Mouse (Mus musculus) CH12.LX (cell line): ENCODE measurements around the gene Tyk2. TPM values are rescaled to one million over a fixed set of nuclear protein-coding genes. Genes with fewer than 3 reads are reported as not detected.

ENCODE experiments used
- DNase-seq: peaks from one replicate; pipeline ENCODE4 v3.0.0-alpha.2; 2013; ENCODE audit errors: extremely low read depth
- H3K27ac ChIP-seq: 2 replicates; pipeline ENCODE4 v1.5.1; 2012; ENCODE audit warnings: low read depth, mild to moderate bottlenecking, control low read depth, moderate library complexity; ENCODE audit not compliant: insufficient read depth
- H3K27me3 ChIP-seq: replicated peaks from 2 replicates; pipeline ENCODE3; 2012; ENCODE audit warnings: inconsistent platforms
- H3K36me3 ChIP-seq, 2 experiments: replicated peaks in 1 of 2; 2 replicates each; pipeline versions ENCODE3 to v1.6.1; 2012; ENCODE audit warnings: inconsistent platforms in 1 of 2, low read length in 1 of 2, mild to moderate bottlenecking in 1 of 2, mixed read lengths in 1 of 2, moderate library complexity in 1 of 2; ENCODE audit not compliant: control insufficient read depth in 1 of 2, insufficient read depth in 1 of 2
- H3K4me1 ChIP-seq, 2 experiments: 2 replicates each; pipeline ENCODE4 v1.6.1; 2012; ENCODE audit warnings: inconsistent platforms in 1 of 2, moderate library complexity in 1 of 2; ENCODE audit not compliant: insufficient read depth in 2 of 2, control insufficient read depth in 1 of 2
- H3K4me2 ChIP-seq: 2 replicates; pipeline ENCODE4 v1.6.1; 2012; ENCODE audit warnings: low read depth, mild to moderate bottlenecking, control low read depth; ENCODE audit not compliant: poor library complexity, insufficient read depth, severe bottlenecking
- H3K4me3 ChIP-seq, 3 experiments: fragments of 150-350 bp in 1 of 3; sonication (generic) in 1 of 3; replicated peaks in 1 of 3; 2 replicates each; pipeline versions ENCODE3 to v1.5.1; 2011 to 2012; ENCODE audit warnings: low read depth in 2 of 3, low read length in 2 of 3, mild to moderate bottlenecking in 2 of 3, moderate library complexity in 2 of 3, control low read depth in 1 of 3, improper control_type of control experiment in 1 of 3, inconsistent platforms in 1 of 3, mixed read lengths in 1 of 3; ENCODE audit not compliant: poor library complexity in 1 of 3
- H3K79me2 ChIP-seq: replicated peaks from 2 replicates; pipeline ENCODE4 v1.6.1; 2012; ENCODE audit warnings: mild to moderate bottlenecking, moderate library complexity; ENCODE audit not compliant: control insufficient read depth, poor library complexity, insufficient read depth, severe bottlenecking; ENCODE audit errors: extremely low read depth
- H3K9ac ChIP-seq: 2 replicates; pipeline ENCODE4 v1.6.1; 2012; ENCODE audit warnings: low read depth, mild to moderate bottlenecking, control low read depth, moderate library complexity; ENCODE audit not compliant: insufficient read depth
- H3K9me3 ChIP-seq: replicated peaks from 2 replicates; pipeline ENCODE3; 2012; ENCODE audit warnings: low read length, inconsistent platforms, mixed read lengths
- BHLHE40 ChIP-seq: IDR thresholded peaks from 2 replicates; pipeline ENCODE4 v1.6.1; 2011; ENCODE audit warnings: mild to moderate bottlenecking, low read depth, low read length, improper control_type of control experiment
- CHD2 ChIP-seq: IDR thresholded peaks from 2 replicates; pipeline ENCODE4 v1.6.1; 2011; ENCODE audit warnings: low read length, improper control_type of control experiment
- E2F4 ChIP-seq: IDR thresholded peaks from 2 replicates; pipeline ENCODE4 v1.6.1; 2011; ENCODE audit warnings: low read depth, low read length, improper control_type of control experiment; ENCODE audit not compliant: insufficient replicate concordance
- ELF1 ChIP-seq: IDR thresholded peaks from 2 replicates; pipeline ENCODE4 v1.6.1; 2014; ENCODE audit warnings: low read depth, mild to moderate bottlenecking, inconsistent platforms, low read length, improper control_type of control experiment
- EP300 ChIP-seq: IDR thresholded peaks from 2 replicates; pipeline ENCODE4 v1.6.1; 2011; ENCODE audit warnings: low read length, improper control_type of control experiment
- ETS1 ChIP-seq: conservative IDR thresholded peaks from 2 replicates; pipeline ENCODE4 v1.6.1; 2012; ENCODE audit warnings: low read depth, mild to moderate bottlenecking, inconsistent platforms, low read length, improper control_type of control experiment, moderate library complexity
- HCFC1 ChIP-seq: IDR thresholded peaks from 2 replicates; pipeline ENCODE4 v1.6.1; 2012; ENCODE audit warnings: low read depth, mild to moderate bottlenecking, inconsistent platforms, low read length, improper control_type of control experiment
- IRF4 ChIP-seq: IDR thresholded peaks from 2 replicates; pipeline ENCODE4 v1.6.1; 2014; ENCODE audit warnings: low read depth, mild to moderate bottlenecking, inconsistent platforms, low read length, improper control_type of control experiment
- JUN ChIP-seq: IDR thresholded peaks from 2 replicates; pipeline ENCODE4 v1.6.1; 2011; ENCODE audit warnings: low read depth, mild to moderate bottlenecking, low read length, improper control_type of control experiment, moderate library complexity; ENCODE audit not compliant: insufficient read depth
- JUND ChIP-seq: conservative IDR thresholded peaks from 2 replicates; pipeline ENCODE4 v1.6.1; 2011; ENCODE audit warnings: low read depth, low read length, improper control_type of control experiment
- KAT2A ChIP-seq: IDR thresholded peaks from 2 replicates; pipeline ENCODE4 v1.6.1; 2012; ENCODE audit warnings: low read length, improper control_type of control experiment, inconsistent platforms; ENCODE audit not compliant: insufficient replicate concordance
- MEF2A ChIP-seq: IDR thresholded peaks from 2 replicates; pipeline ENCODE4 v1.6.1; 2014; ENCODE audit warnings: low read depth, mild to moderate bottlenecking, inconsistent platforms, low read length, improper control_type of control experiment, borderline replicate concordance
- MXI1 ChIP-seq: IDR thresholded peaks from 2 replicates; pipeline ENCODE4 v1.6.1; 2011; ENCODE audit warnings: mild to moderate bottlenecking, low read depth, low read length, improper control_type of control experiment
- POLR2A ChIP-seq: IDR thresholded peaks from 2 replicates; pipeline ENCODE4 v1.6.1; 2011; ENCODE audit warnings: low read depth, mild to moderate bottlenecking, improper control_type of control experiment, low read length
- POLR2AphosphoS2 ChIP-seq: IDR thresholded peaks from 2 replicates; pipeline ENCODE4 v1.6.1; 2011; ENCODE audit warnings: low read depth, low read length, improper control_type of control experiment
- RAD21 ChIP-seq: IDR thresholded peaks from 2 replicates; pipeline ENCODE4 v1.6.1; 2011; ENCODE audit warnings: low read depth, mild to moderate bottlenecking, low read length, improper control_type of control experiment, moderate library complexity
- SIN3A ChIP-seq: IDR thresholded peaks from 2 replicates; pipeline ENCODE4 v1.6.1; 2012; ENCODE audit warnings: low read length, improper control_type of control experiment, inconsistent platforms
- SMC3 ChIP-seq: IDR thresholded peaks from 2 replicates; pipeline ENCODE4 v1.6.1; 2011; ENCODE audit warnings: low read depth, low read length, improper control_type of control experiment
- TBP ChIP-seq: conservative IDR thresholded peaks from 2 replicates; pipeline ENCODE4 v1.6.1; 2011; ENCODE audit warnings: low read depth, low read length, improper control_type of control experiment
- USF1 ChIP-seq: IDR thresholded peaks from 2 replicates; pipeline ENCODE4 v1.6.1; 2014; ENCODE audit warnings: low read depth, mild to moderate bottlenecking, inconsistent platforms, low read length, improper control_type of control experiment
- USF2 ChIP-seq: conservative IDR thresholded peaks from 2 replicates; pipeline ENCODE4 v1.6.1; 2011; ENCODE audit warnings: low read depth, low read length, improper control_type of control experiment
- ZKSCAN1 ChIP-seq: IDR thresholded peaks from 2 replicates; pipeline ENCODE4 v1.6.1; 2012; ENCODE audit warnings: low read depth, inconsistent platforms, low read length, improper control_type of control experiment, borderline replicate concordance
- ZNF384 ChIP-seq: IDR thresholded peaks from 2 replicates; pipeline ENCODE4 v1.6.1; 2012; ENCODE audit warnings: low read depth, low read length, improper control_type of control experiment, inconsistent platforms
- dilution Hi-C: fragments of 300-500 bp; cut with MboI; formaldehyde crosslinking; loops from 2 replicates; pipeline ENCODE4 v1.14.3; 2020; ENCODE audit warnings: low sequenced_read_pairs; ENCODE audit not compliant: extremely low pct_unique_long_range_greater_than_20kb, extremely low pct_ligation_motif_present
- in situ Hi-C: fragments of 300-500 bp; cut with MboI; formaldehyde crosslinking; loops from 3 replicates; pipeline ENCODE4 v1.14.3; 2019; ENCODE audit warnings: low sequenced_read_pairs, low pct_ligation_motif_present, low pct_unique_long_range_greater_than_20kb, mixed read lengths
- polyA plus RNA-seq: library from polyadenylated mRNA; unstranded; fragments of >175 nt; gene quantifications from 2 replicates; pipeline ENCODE4 v1.2.1, GENCODE M21; 2012; ENCODE audit warnings: low read depth; ENCODE audit not compliant: insufficient read length
- total RNA-seq, 2 experiments: library from RNA; depleted of rRNA; stranded (reverse); fragments of 300-350 nt in 1 of 2; fragments of >200 nt in 1 of 2; gene quantifications; 2 replicates each; pipeline ENCODE4 v1.2.3; 2012 to 2014

Tyk2 gene
- total and polyA plus RNA-seq, 3 experiments = 40.6 to 80.0 (median 49.6) TPM

DNA sequence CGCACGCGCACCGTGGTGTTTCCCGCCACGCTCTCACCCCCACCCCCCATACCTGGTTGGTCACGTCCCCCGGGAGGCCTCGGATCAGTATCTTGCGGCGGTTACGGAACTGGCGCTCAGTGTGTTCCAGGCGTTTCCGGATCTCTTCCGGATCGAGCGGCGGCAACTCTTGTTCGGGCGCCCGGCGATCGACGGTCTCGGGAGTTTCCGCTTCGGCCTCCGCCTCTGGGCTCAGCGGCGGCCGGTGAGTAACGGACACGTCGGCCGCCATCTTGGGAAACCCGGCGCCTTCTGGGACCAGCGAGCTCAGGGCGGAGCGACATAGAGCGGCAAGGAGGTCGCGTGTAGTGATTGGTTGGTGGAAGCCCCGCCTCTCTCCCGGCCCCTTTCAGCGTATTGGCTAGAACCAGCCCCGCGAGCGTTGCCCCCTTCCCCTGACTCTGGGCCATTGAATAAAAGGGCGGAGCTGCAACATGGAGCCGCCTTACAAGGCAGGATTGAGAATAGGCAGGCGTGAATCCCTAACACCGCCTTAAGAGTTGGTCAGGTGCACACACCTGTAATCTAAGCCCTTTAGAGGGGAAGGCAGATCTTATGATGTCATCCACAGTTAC, 39.2 kb downstream of the Tyk2 start, which contains the start of the genes Gm38431 and Raver1 (continued):
- peak; percentile 72 for TF ChIP-seq HCFC1
- TF ChIP-seq JUND = no peak
- no peak for TF ChIP-seq EP300
- 0 out of 2 replicates have a peak, but pooled peaks have one; percentile 5 for TF ChIP-seq SMC3
- no peak for TF ChIP-seq USF2
- no peak for TF ChIP-seq ZKSCAN1
- TF ChIP-seq ETS1 = peak; percentile 19; the same call in 1 of the 2 replicates
- TF ChIP-seq TBP = peak; percentile 97
- TF ChIP-seq ZNF384 = no peak
- TF ChIP-seq POLR2AphosphoS2 = peak; percentile 81; the same call in 1 of the 2 replicates
- no peak for TF ChIP-seq USF1
- peak; percentile 96 for TF ChIP-seq POLR2A

- Histone ChIP-seq H3K4me3 (peak overlapping the region; percentile 78 to 92 (median 85)), H3K36me3 (peaks cover 48 to 67% of the 10 kb centered on the region in 2 experiments), H3K4me2 (peak overlapping the region; percentile 63), H3K27me3 (no peaks in the 10 kb centered on the region), H3K9ac (peak overlapping the region; percentile 96), H3K79me2 (peaks cover 51% of the 10 kb centered on the region), H3K9me3 (no peaks in the 10 kb centered on the region), H3K4me1 (peaks cover 9 to 46% of the 10 kb centered on the region in 2 experiments), H3K27ac (peak overlapping the region; percentile 95)
- dilution Hi-C loops (no loop called here), in situ Hi-C loops (loop anchor here (5.0 kb wide), 1 partner anchor 41 kb away; the partner anchor contains the start of gene Tyk2)
- no peak for DNase-seq
- TF ChIP-seq HCFC1 (no peak), ELF1 (peak; percentile 57; the same call in 1 of the 2 replicates)
- TF ChIP-seq, all 38 proteins: peak for 1
Observed at GRCm38 (mm10) chr9:21090972-21091706, 39.9 kb downstream of the Tyk2 start.

- in situ Hi-C loops = loop anchor here (5.0 kb wide), 1 partner anchor 42 kb away; the partner anchor contains the start of gene Tyk2
- H3K27ac ChIP-seq = peak overlapping the region; percentile 95
Observed at GRCm38 (mm10) chr9:21090537-21090936, 40.5 kb downstream of the Tyk2 start.

More at GRCm38 (mm10) chr9:21090537-21090936, 40.5 kb downstream of the Tyk2 start:
- peak overlapping the region; percentile 96 for H3K9ac ChIP-seq
- H3K4me1 ChIP-seq = peaks cover 9 to 52% of the 10 kb centered on the region in 2 experiments
- H3K27me3 ChIP-seq = no peaks in the 10 kb centered on the region
- TF ChIP-seq RAD21 (no peak), JUN (no peak), MXI1 (no peak), BHLHE40 (no peak), IRF4 (no peak), USF1 (no peak), E2F4 (no peak), CHD2 (no peak), EP300 (no peak), SIN3A (no peak), MEF2A (no peak), POLR2AphosphoS2 (no peak), POLR2A (no peak), KAT2A (no peak)
- H3K4me2 ChIP-seq = peak overlapping the region; percentile 63
- H3K4me3 ChIP-seq = peak overlapping the region; percentile 78 to 92 (median 85)
- no peaks in the 10 kb centered on the region for H3K9me3 ChIP-seq
- H3K36me3 ChIP-seq = peaks cover 54 to 71% of the 10 kb centered on the region in 2 experiments
- dilution Hi-C loops = no loop called here
- DNase-seq = no peak
- peaks cover 57% of the 10 kb centered on the region for H3K79me2 ChIP-seq
